Mouse (Mus musculus) ES-Bruce4 (cell line): ENCODE measurements around the gene Mon1a. TPM values are rescaled to one million over a fixed set of nuclear protein-coding genes. Genes with fewer than 3 reads are reported as not detected.
A peak's percentile ranks its signal among the peaks of the same experiment; 100 is the strongest.

Source experiments
- H3K27ac ChIP-seq: 2 replicates; pipeline ENCODE4 v1.5.1; 2012; ENCODE audit warnings: low read length, inconsistent platforms; ENCODE audit not compliant: insufficient read depth
- H3K27me3 ChIP-seq: 2 replicates; pipeline ENCODE4 v1.6.1; 2012; ENCODE audit warnings: mild to moderate bottlenecking, low read length, inconsistent platforms; ENCODE audit not compliant: control insufficient read depth, poor library complexity, insufficient read depth, severe bottlenecking
- H3K36me3 ChIP-seq: 2 replicates; pipeline ENCODE4 v1.6.1; 2012; ENCODE audit warnings: inconsistent platforms, mild to moderate bottlenecking, low read length, moderate library complexity; ENCODE audit not compliant: control insufficient read depth, poor library complexity, insufficient read depth, severe bottlenecking
- H3K4me1 ChIP-seq: one replicate; pipeline ENCODE4 v1.8.1; 2011; ENCODE audit warnings: low read length; ENCODE audit not compliant: control insufficient read depth, insufficient read depth
- H3K4me3 ChIP-seq: 2 replicates; pipeline ENCODE4 v1.5.1; 2011; ENCODE audit warnings: low read depth, mild to moderate bottlenecking, low read length
- H3K9ac ChIP-seq: 2 replicates; pipeline ENCODE4 v1.6.1; 2012; ENCODE audit warnings: low read depth, mild to moderate bottlenecking, inconsistent platforms; ENCODE audit not compliant: poor library complexity, severe bottlenecking
- H3K9me3 ChIP-seq: replicated peaks from 2 replicates; pipeline ENCODE4 v1.6.1; 2012; ENCODE audit warnings: mild to moderate bottlenecking, low read length, inconsistent platforms; ENCODE audit not compliant: control insufficient read depth, poor library complexity, insufficient read depth, severe bottlenecking
- CTCF ChIP-seq: IDR thresholded peaks from one replicate; pipeline ENCODE4 v1.8.1; 2011; ENCODE audit warnings: low read depth, low read length
- EP300 ChIP-seq: IDR thresholded peaks from 2 replicates; pipeline ENCODE4 v1.6.1; 2011; ENCODE audit warnings: low read depth, low read length; ENCODE audit not compliant: insufficient read depth
- POLR2A ChIP-seq: IDR thresholded peaks from one replicate; pipeline ENCODE4 v1.8.1; 2011; ENCODE audit warnings: low read length; ENCODE audit not compliant: insufficient read depth
- polyA plus RNA-seq: library from polyadenylated mRNA; stranded (reverse); fragments of >200 nt; gene quantifications from 2 replicates; pipeline ENCODE4 v1.2.4, GENCODE M21; 2011; ENCODE audit warnings: low read depth; ENCODE audit not compliant: missing spikeins, insufficient read depth, insufficient read length

The Mon1a gene
- polyA plus RNA-seq, 1 experiment, result 4.2 TPM

DNA sequence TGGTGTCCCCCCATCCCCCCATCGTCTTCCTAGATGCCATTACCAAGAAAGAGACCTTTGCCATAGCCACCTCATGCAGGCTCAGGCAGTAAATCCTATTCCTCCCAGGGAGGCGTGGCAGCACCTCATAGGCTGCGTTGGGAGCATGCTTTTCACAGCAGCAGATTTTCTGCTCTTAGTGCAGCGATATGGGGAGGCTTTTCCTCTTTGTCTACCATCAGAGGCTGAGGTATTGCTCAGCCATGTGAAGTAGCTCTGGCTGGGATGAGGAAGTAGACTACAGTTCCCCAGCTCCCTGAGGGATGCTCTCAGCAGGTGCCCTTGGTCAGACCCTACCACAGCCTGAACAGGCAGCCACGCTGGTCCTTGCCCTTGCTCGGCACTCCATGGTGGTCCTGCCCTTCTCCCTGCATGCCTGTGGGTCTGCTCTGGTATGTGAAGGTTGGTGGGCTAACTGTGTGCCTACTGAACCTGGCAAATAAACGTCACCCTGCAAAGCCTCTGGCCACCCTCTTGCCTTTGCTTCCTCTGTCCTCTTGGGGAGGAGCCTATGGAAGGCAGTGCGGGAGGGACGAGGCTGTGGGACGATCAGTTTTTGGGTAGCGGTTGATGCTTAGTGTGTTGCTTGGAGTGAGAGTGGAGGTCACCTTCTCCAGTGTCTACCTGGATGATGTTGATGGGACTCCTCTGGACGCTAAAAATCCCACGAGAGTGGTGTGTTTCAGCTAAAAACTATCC lies 61.4 kb downstream of the Mon1a start:
- no peak overlapping the region for H3K27ac ChIP-seq
- no peaks in the 10 kb centered on the region for H3K36me3 ChIP-seq
- no peaks in the 10 kb centered on the region for H3K4me1 ChIP-seq
- H3K9me3 ChIP-seq, result no peaks in the 10 kb centered on the region
- no peaks in the 10 kb centered on the region for H3K27me3 ChIP-seq
- no peak for TF ChIP-seq POLR2A
- TF ChIP-seq CTCF, result no peak
- TF ChIP-seq EP300, result no peak
- H3K9ac ChIP-seq, result no peak overlapping the region
- no peak overlapping the region for H3K4me3 ChIP-seq

DNA sequence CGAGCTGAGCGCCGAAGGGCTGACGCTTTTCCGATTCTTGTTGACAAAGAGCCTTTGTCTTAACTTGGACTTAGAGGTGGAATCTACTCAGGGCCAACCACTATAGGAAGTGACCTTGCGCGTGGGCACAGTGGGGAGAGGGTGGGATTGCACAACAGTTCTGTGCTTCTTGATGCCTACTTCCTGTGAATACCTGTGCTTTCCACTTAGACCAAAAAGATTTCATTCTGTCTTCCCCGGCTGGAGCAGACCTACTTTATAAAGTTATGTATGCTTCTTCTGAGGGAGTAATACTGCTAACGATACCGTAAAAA lies 61.9 kb downstream of the Mon1a start, which contains the start of gene Traip:
Traip (plus strand) TSS at position 215 of the 314 bp plus-strand sequence.
- peak within 1 kb of the TSS; percentile 11; the same call in 1 of the 2 replicates for H3K9ac ChIP-seq
- H3K4me1 ChIP-seq, result no peaks in the 10 kb centered on the region
- no peaks in the 10 kb centered on the region for H3K9me3 ChIP-seq
- no peak for TF ChIP-seq EP300
- no peaks in the 10 kb centered on the region for H3K36me3 ChIP-seq
- H3K4me3 ChIP-seq, result peak within 1 kb of the TSS; percentile 64
- no peak within 1 kb of the TSS for H3K27ac ChIP-seq
- H3K27me3 ChIP-seq, result no peaks in the 10 kb centered on the region

DNA sequence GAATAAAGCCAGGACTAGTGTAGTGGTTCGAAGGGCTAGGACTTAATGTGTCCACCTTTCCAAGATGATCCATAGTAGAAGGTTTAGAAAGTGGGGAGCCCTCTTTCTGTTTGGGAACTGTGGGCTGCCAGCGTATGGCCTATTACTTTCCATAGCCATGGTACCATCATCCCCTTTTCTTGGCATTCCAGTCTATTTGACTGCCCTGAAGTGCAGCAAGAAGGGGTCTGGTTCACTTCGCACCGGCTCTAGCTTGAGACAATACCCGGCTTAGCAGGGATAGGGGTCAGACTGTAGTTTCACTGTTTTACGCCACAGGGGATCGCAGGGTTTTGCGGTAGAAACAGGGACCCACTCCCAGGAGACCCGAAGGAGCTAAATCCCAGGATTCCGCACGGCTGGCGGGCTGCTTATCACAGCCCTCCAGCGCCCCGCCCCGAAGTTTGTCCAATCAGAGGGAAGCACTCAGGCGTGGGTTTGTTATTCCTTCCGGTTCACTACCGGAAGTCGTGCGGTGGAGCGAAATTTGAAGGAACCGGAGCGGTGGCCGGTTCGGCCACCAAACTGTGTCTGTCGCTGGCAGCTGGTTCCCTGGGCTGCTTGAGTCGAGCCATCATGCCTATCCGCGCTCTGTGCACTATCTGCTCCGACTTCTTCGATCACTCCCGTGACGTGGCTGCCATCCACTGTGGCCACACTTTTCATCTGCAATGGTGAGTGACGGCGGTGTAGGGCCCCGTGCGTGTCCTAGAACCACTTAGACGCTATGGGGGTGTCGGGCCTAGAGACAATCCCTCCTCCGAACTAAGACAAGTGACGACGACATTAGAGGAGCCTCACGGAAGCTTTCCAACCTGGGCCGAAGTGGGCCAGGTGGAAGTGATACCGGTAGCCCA lies 62.8 kb downstream of the Mon1a start:
- Histone ChIP-seq H3K27ac (no peak overlapping the region), H3K4me1 (no peaks in the 10 kb centered on the region), H3K9me3 (no peaks in the 10 kb centered on the region), H3K9ac (peak overlapping the region; percentile 11; the same call in 1 of the 2 replicates), H3K27me3 (no peaks in the 10 kb centered on the region), H3K36me3 (no peaks in the 10 kb centered on the region), H3K4me3 (peak overlapping the region; percentile 64)
- TF ChIP-seq CTCF (no peak), POLR2A (no peak), EP300 (no peak)

Other genes starting within 250 kb of the Mon1a start
- 8.1 and 13.3 TPM in 2 replicates for gene Slc38a3, start 218.6 kb upstream of the Mon1a start, polyA plus RNA-seq
- gene Gnat1, start 208.4 kb upstream of the Mon1a start, polyA plus RNA-seq, result 1.5 TPM in 1 of 2 replicates, not detected in the other
- gene Sema3f, start 177.7 kb upstream of the Mon1a start, polyA plus RNA-seq, result 12.3 and 19.0 TPM in 2 replicates
- 143 and 146 TPM in 2 replicates for gene Rbm5, start 117.2 kb upstream of the Mon1a start, polyA plus RNA-seq
- 115 and 130 TPM in 2 replicates for gene Rbm6, start 14.9 kb upstream of the Mon1a start, polyA plus RNA-seq
- 0.16 and 0.61 TPM in 2 replicates for gene Mst1r, start 18.7 kb downstream of the Mon1a start, polyA plus RNA-seq
- not detected in 2 replicates for gene Actl11, start 40.3 kb downstream of the Mon1a start, polyA plus RNA-seq
- gene Camkv, start 47.5 kb downstream of the Mon1a start, polyA plus RNA-seq, result 4.0 and 5.6 TPM in 2 replicates
- gene Traip, start 62.0 kb downstream of the Mon1a start, polyA plus RNA-seq, result 17.2 and 20.4 TPM in 2 replicates
- 0.52 and 2.1 TPM in 2 replicates for gene Uba7, start 87.4 kb downstream of the Mon1a start, polyA plus RNA-seq
- gene Gm20661, start 94.9 kb downstream of the Mon1a start, polyA plus RNA-seq, result not detected in 2 replicates
- 1.4 and 2.6 TPM in 2 replicates for gene Inka1, start 97.7 kb downstream of the Mon1a start, polyA plus RNA-seq
- gene Cdhr4, start 104.3 kb downstream of the Mon1a start, polyA plus RNA-seq, result 0.81 TPM in 1 of 2 replicates, not detected in the other
- gene Gm20662, start 108.2 kb downstream of the Mon1a start, polyA plus RNA-seq, result not detected in 2 replicates
- gene Ip6k1, start 114.3 kb downstream of the Mon1a start, polyA plus RNA-seq, result 46.9 and 49.1 TPM in 2 replicates
- 9.7 and 10.2 TPM in 2 replicates for gene Gmppb, start 161.1 kb downstream of the Mon1a start, polyA plus RNA-seq
- gene Amigo3, start 165.0 kb downstream of the Mon1a start, polyA plus RNA-seq, result 0.24 and 0.61 TPM in 2 replicates
- gene Mst1, start 192.3 kb downstream of the Mon1a start, polyA plus RNA-seq, result 1.2 and 3.0 TPM in 2 replicates
- 19.7 and 20.9 TPM in 2 replicates for gene Rnf123, start 195.2 kb downstream of the Mon1a start, polyA plus RNA-seq
- 37.6 and 48.1 TPM in 2 replicates for gene Apeh, start 206.5 kb downstream of the Mon1a start, polyA plus RNA-seq